Mouse (Mus musculus): ENCODE results near the gene Irgq. TPM values are rescaled to one million over a fixed set of nuclear protein-coding genes. Genes with fewer than 3 reads are reported as not detected.
"Not testable (repeated sequence)": the region's sequence is repeated elsewhere in the genome, so short reads cannot be mapped to it uniquely, and the experiment has no call there.

Gene Irgq
- polyA plus RNA-seq, 1 experiment = 8.2 TPM

GRCm38 (mm10) chr7:24519130-24519529 lies 11.4 kb upstream of the Irgq start:
- Histone ChIP-seq H3K27ac (ENCODE audit: insufficient read depth, low read length) (no peak overlapping the region), H3K9ac (ENCODE audit: low read depth, poor library complexity, severe bottlenecking) (no peak overlapping the region), H3K27me3 (ENCODE audit: control insufficient read depth, insufficient read depth, low read length, poor library complexity, severe bottlenecking) (no peaks in the 10 kb centered on the region), H3K4me1 (ENCODE audit: control insufficient read depth, insufficient read depth, low read length) (peaks cover 18% of the 10 kb centered on the region), H3K4me3 (ENCODE audit: low read depth, low read length) (no peak overlapping the region), H3K36me3 (ENCODE audit: control insufficient read depth, insufficient read depth, low read length, poor library complexity, severe bottlenecking) (no peaks in the 10 kb centered on the region), H3K9me3 (replicated peaks; ENCODE audit: control insufficient read depth, insufficient read depth, low read length, poor library complexity, severe bottlenecking) (no peaks in the 10 kb centered on the region)
- TF ChIP-seq CTCF (IDR thresholded peaks at IDR 0.05; ENCODE audit: low read depth, low read length) (no peak), EP300 (IDR thresholded peaks at IDR 0.05; ENCODE audit: insufficient read depth, low read depth, low read length) (peak; percentile 76; the same call in 1 of the 2 replicates)

- not testable (repeated sequence) for H3K4me3 ChIP-seq (ENCODE audit: low read depth, low read length); H3K27ac ChIP-seq (ENCODE audit: insufficient read depth, low read length); H3K9me3 ChIP-seq (replicated peaks; ENCODE audit: control insufficient read depth, insufficient read depth, low read length, poor library complexity, severe bottlenecking); H3K36me3 ChIP-seq (ENCODE audit: control insufficient read depth, insufficient read depth, low read length, poor library complexity, severe bottlenecking); H3K27me3 ChIP-seq (ENCODE audit: control insufficient read depth, insufficient read depth, low read length, poor library complexity, severe bottlenecking); H3K9ac ChIP-seq (ENCODE audit: low read depth, poor library complexity, severe bottlenecking)
- peaks cover 18% of the 10 kb centered on the region for H3K4me1 ChIP-seq (ENCODE audit: control insufficient read depth, insufficient read depth, low read length)
These were observed 10.4 kb upstream of the Irgq start for GRCm38 (mm10) chr7:24520054-24520453.

- H3K4me3 ChIP-seq (ENCODE audit: low read depth, low read length) = no peak overlapping the region
- H3K27me3 ChIP-seq (ENCODE audit: control insufficient read depth, insufficient read depth, low read length, poor library complexity, severe bottlenecking) = no peaks in the 10 kb centered on the region
- H3K9me3 ChIP-seq (replicated peaks; ENCODE audit: control insufficient read depth, insufficient read depth, low read length, poor library complexity, severe bottlenecking) = no peaks in the 10 kb centered on the region
- no peak overlapping the region for H3K27ac ChIP-seq (ENCODE audit: insufficient read depth, low read length)
- H3K9ac ChIP-seq (ENCODE audit: low read depth, poor library complexity, severe bottlenecking) = no peak overlapping the region
- TF ChIP-seq EP300 (IDR thresholded peaks at IDR 0.05; ENCODE audit: insufficient read depth, low read depth, low read length) (no peak), CTCF (IDR thresholded peaks at IDR 0.05; ENCODE audit: low read depth, low read length) (no peak), POLR2A (IDR thresholded peaks at IDR 0.05; ENCODE audit: insufficient read depth, low read length) (no peak)
- H3K4me1 ChIP-seq (ENCODE audit: control insufficient read depth, insufficient read depth, low read length) = peaks cover 10% of the 10 kb centered on the region
- H3K36me3 ChIP-seq (ENCODE audit: control insufficient read depth, insufficient read depth, low read length, poor library complexity, severe bottlenecking) = no peaks in the 10 kb centered on the region
These were observed 7.7 kb upstream of the Irgq start for GRCm38 (mm10) chr7:24522805-24523204.

GRCm38 (mm10) chr7:24523723-24524122 lies 6.8 kb upstream of the Irgq start:
- H3K27me3 ChIP-seq (ENCODE audit: control insufficient read depth, insufficient read depth, low read length, poor library complexity, severe bottlenecking) = no peaks in the 10 kb centered on the region
- H3K4me3 ChIP-seq (ENCODE audit: low read depth, low read length) = no peak overlapping the region
- H3K36me3 ChIP-seq (ENCODE audit: control insufficient read depth, insufficient read depth, low read length, poor library complexity, severe bottlenecking) = no peaks in the 10 kb centered on the region
- H3K9me3 ChIP-seq (replicated peaks; ENCODE audit: control insufficient read depth, insufficient read depth, low read length, poor library complexity, severe bottlenecking) = no peaks in the 10 kb centered on the region
- peaks cover 7% of the 10 kb centered on the region for H3K4me1 ChIP-seq (ENCODE audit: control insufficient read depth, insufficient read depth, low read length)
- TF ChIP-seq EP300 (IDR thresholded peaks at IDR 0.05; ENCODE audit: insufficient read depth, low read depth, low read length) = no peak
- no peak for TF ChIP-seq CTCF (IDR thresholded peaks at IDR 0.05; ENCODE audit: low read depth, low read length)
- no peak for TF ChIP-seq POLR2A (IDR thresholded peaks at IDR 0.05; ENCODE audit: insufficient read depth, low read length)
- no peak overlapping the region for H3K27ac ChIP-seq (ENCODE audit: insufficient read depth, low read length)
- H3K9ac ChIP-seq (ENCODE audit: low read depth, poor library complexity, severe bottlenecking) = no peak overlapping the region

GRCm38 (mm10) chr7:24524978-24525377 lies 5.5 kb upstream of the Irgq start:
- Histone ChIP-seq H3K27ac (ENCODE audit: insufficient read depth, low read length) (no peak overlapping the region), H3K9me3 (replicated peaks; ENCODE audit: control insufficient read depth, insufficient read depth, low read length, poor library complexity, severe bottlenecking) (no peaks in the 10 kb centered on the region), H3K4me1 (ENCODE audit: control insufficient read depth, insufficient read depth, low read length) (peaks cover 6% of the 10 kb centered on the region), H3K4me3 (ENCODE audit: low read depth, low read length) (no peak overlapping the region), H3K27me3 (ENCODE audit: control insufficient read depth, insufficient read depth, low read length, poor library complexity, severe bottlenecking) (no peaks in the 10 kb centered on the region), H3K36me3 (ENCODE audit: control insufficient read depth, insufficient read depth, low read length, poor library complexity, severe bottlenecking) (no peaks in the 10 kb centered on the region), H3K9ac (ENCODE audit: low read depth, poor library complexity, severe bottlenecking) (no peak overlapping the region)
- TF ChIP-seq EP300 (IDR thresholded peaks at IDR 0.05; ENCODE audit: insufficient read depth, low read depth, low read length) (no peak), POLR2A (IDR thresholded peaks at IDR 0.05; ENCODE audit: insufficient read depth, low read length) (no peak), CTCF (IDR thresholded peaks at IDR 0.05; ENCODE audit: low read depth, low read length) (no peak)

GRCm38 (mm10) chr7:24525686-24526420 lies 4.6 kb upstream of the Irgq start:
- Histone ChIP-seq H3K27me3 (ENCODE audit: control insufficient read depth, insufficient read depth, low read length, poor library complexity, severe bottlenecking) (no peaks in the 10 kb centered on the region), H3K4me1 (ENCODE audit: control insufficient read depth, insufficient read depth, low read length) (peaks cover 4% of the 10 kb centered on the region), H3K27ac (ENCODE audit: insufficient read depth, low read length) (no peak overlapping the region), H3K9ac (ENCODE audit: low read depth, poor library complexity, severe bottlenecking) (no peak overlapping the region), H3K9me3 (replicated peaks; ENCODE audit: control insufficient read depth, insufficient read depth, low read length, poor library complexity, severe bottlenecking) (no peaks in the 10 kb centered on the region), H3K36me3 (ENCODE audit: control insufficient read depth, insufficient read depth, low read length, poor library complexity, severe bottlenecking) (no peaks in the 10 kb centered on the region), H3K4me3 (ENCODE audit: low read depth, low read length) (no peak overlapping the region)
- TF ChIP-seq POLR2A (IDR thresholded peaks at IDR 0.05; ENCODE audit: insufficient read depth, low read length) (no peak), CTCF (IDR thresholded peaks at IDR 0.05; ENCODE audit: low read depth, low read length) (no peak), EP300 (IDR thresholded peaks at IDR 0.05; ENCODE audit: insufficient read depth, low read depth, low read length) (no peak)
